Mouse (Mus musculus): ENCODE data around the gene Gpr25.

Gpr25 gene

DNA sequence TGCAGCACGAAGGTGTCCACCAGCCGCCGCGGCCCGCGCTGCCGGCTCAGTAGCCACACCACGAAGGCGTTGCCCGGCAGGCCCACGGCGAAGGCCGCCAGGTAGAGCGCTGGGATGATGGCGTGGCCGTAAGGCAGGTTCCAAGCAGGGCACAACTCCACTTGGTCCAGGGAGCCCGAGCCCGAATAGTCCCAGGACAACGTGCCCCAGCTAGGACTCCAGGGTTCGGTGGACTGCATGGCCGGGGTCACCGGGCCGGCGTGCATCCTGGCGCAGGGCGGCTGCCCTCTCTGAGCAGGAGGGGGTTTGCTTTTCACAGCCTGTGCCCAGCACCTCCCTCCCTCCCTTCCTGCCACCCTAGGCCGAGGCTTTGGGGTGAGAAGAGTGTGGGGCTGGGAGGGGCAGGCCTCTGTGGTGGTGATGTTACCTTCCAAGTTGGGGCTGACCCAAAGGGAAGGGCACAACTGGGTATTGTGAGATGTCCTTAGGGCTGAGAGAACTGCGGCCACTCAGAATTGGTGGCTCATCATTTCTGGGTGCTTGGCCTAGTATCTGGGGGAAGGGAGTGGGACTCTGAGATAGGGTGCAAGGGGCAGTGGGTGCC, at the start of gene Gpr25:
Gene Gpr25, minus strand, starts transcription at position 239 of the 604 bp plus-strand sequence.
- in situ Hi-C loops (cut with MseI, MboI), result no loop called here

DNA sequence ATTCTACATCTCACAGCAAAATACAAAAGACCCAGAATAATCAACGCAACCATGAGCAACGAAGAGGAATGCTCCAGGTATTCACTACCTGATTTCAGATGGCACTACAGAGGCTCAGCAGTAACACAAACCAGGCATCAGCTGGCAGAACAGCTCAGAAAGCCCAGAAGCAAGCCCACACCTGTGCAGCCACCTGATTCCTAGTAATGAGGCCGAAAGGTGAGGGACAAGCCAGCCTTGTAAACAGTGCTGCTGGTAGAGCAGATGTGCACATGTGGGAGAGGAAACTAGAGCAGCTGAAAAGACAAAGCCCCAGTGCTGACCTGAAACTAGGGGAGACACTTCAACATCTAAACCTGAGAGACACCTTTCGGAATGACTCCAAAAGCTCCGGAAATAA, 48.5 kb upstream of the Gpr25 start:
- in situ Hi-C loops (cut with MseI, MboI), result no loop called here

DNA sequence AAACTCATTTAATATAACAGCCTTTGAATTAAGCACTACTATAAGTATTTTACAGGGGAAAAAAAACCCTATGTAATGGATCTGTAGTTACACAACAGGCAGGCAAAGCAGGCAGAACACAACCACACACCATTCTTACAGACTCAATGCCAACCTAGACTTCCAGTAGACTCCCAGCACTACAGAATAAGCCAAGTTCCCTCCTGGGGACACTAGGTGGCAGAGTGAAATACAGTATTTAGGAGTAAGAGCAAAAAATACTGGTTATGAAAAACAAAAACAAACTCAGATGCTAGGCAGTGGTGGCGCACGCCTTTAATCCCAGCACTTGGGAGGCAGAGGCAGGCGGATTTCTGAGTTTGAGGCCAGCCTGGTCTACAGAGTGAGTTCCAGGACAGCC, 45.8 kb upstream of the Gpr25 start:
- in situ Hi-C loops (cut with MseI, MboI), result no loop called here

DNA sequence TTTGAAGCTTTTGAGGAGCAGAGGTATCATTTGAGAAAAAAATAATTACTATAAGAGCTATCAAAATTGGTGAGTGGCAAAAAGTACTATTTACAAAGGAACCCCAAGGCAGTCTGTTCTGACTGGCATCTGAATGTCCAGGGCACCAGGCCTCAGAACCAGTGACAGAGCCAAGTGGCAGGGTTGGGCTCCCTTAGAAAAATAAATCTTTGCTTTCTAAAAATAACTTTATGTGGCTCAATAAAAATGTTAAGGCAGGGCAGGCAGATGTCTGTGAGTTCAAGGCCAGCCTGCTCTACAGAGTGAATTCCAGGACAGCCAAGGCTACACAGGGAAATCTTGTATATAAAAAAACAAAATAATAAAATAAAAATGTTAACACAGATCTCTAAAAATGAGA, 33.3 kb upstream of the Gpr25 start:
- in situ Hi-C loops (cut with MseI, MboI), result no loop called here

DNA sequence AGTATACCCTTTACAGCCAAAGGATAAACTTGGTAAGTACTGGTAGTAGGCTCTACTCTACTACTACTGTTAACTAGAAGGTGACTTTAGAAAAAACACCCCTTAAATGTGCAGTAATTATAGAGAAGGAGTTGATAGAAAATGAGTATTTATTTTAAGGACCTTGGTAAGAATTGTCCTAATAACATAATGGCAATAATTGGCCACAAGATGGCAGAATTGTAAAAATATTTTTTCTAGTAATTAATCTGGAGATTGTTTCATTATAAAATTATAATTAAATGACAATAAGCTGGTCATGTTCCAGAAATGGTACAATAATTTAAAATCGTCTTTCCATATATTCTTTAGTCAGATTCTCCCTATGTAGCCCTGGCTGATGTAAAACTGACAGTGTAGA, 29.1 kb upstream of the Gpr25 start:
- in situ Hi-C loops (cut with MseI, MboI), result no loop called here

DNA sequence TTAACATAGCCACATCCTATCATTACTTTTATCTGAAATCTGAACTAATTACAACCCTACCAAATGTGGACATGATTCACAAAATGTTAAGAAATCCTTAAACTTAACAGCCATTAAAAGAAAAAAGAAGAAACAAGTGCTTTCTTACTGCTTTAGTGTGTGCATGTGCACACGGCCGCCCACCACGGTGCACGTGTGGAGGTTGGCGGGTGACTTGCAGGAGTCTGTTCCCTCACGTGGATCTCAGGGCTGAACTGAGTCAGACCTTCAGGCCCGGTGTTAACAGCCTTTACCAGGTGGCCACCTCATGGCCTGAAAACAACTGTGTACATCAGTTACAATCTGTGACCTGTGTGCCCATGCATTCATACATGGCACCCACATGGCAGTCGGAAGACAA, 16.7 kb upstream of the Gpr25 start:
- in situ Hi-C loops (cut with MseI, MboI), result no loop called here

DNA sequence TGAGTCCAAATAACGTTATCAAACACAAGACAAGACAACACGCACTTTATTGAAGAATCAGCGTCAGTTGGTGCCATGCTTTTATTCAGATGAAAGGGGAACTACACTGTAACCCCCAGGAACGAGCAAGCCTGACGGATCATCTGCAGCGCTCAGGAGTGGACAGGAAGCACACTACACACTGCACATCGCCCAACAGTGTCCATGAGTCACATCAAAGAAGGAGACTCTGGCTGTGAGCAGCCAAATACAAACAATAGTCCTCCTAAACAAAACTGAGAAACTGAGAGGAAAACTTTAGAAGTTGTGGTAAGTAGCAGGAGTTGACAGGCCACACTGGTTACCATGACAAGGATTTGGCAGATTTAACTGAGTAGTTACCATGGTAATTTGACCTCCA, 7.6 kb upstream of the Gpr25 start:
- in situ Hi-C loops (cut with MseI, MboI), result no loop called here

DNA sequence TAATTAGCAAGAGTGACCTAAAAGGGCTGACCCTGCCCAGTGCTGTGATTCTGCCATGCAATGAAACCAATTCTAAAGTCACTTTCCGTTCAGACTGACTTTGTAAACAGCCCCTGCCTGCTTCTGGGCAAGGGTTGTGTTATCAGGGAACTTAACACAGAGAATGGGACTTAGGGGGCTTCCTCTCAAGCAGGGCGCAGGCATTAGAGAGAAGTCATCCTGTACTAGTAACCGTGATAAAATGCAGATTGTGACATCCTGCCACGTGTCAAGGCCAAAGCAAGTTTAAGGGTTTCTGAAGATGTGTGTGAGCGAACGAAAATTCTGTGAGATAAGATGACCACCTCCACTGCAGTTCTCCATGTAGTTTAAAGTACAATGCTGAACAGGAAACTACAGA, 5.5 kb upstream of the Gpr25 start:
- in situ Hi-C loops (cut with MseI, MboI), result no loop called here

DNA sequence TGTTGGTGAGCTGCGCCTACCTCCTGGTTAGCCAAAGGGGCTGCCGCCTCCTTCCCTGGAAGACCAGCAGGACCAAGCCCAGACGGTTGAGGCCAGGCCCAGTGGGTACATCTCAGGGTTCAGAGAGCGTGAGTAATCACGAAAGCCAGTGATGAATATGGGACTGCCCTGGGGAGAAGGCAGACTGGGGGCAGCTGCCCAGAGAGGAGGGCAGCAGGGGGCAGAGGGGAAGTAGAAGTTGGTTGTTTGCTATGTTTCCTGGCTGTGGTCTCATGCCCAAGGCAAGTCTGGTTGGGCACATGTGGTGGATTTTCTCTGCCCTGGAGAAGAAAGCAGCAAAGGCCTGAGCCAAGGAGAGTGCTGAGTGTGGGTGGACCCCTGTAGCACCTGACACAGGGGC, 2.7 kb upstream of the Gpr25 start:
- in situ Hi-C loops (cut with MseI, MboI), result no loop called here

DNA sequence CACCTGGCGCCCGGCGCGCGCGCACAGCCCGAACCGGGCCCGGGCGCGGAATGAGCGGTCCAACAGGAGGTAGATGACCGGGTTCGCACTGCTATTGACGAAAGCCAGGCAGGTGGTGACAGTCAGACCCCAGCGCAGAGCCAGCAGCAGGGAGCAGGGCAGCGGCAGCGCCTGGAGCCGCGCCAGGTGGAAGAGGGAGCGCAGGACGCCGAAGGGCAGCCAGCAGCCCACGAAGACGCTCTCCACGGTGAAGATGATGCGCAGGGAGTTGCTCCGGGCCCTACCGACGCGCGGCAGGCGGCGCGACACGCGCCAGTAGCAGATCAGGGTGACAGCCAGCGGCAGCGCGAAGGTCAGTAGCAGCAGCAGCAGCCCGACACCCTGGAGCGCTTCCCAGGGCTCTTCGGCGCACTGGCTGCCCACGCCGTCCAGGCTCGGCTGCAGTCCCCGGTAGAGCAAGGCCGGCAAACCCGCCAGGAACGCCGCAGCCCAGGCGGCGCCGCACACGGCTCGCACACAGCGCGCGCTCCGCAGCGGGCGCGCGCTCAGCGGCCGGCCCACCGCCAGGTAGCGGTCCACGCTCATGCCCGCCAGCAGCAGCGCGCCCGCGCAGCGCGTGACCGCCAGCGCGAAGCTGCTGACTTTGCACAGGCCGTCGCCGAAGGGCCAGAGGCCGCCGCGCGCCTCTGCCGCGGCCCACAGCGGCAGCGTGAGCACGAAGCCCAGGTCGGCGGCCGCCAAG, 609 bp downstream of the Gpr25 start:
- in situ Hi-C loops (cut with MseI, MboI), result no loop called here

DNA sequence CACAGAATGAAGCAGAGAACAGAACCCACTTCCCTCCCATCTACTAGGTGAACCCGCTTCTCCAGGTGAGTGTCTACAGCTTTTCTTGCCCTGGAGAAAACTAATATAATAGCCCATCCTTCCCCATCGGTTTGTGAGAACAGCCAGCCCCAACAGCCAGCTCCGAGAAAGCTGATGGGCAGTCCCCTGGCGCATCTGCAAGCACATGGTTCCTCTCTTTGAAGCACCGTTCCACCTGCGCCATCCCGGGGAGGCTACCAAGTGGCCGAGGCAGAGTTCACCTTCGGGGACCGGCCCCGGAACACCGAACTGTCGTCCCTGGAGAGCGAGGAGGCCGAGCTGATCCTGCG, 1.2 kb downstream of the Gpr25 start:
- in situ Hi-C loops (cut with MseI, MboI), result no loop called here

DNA sequence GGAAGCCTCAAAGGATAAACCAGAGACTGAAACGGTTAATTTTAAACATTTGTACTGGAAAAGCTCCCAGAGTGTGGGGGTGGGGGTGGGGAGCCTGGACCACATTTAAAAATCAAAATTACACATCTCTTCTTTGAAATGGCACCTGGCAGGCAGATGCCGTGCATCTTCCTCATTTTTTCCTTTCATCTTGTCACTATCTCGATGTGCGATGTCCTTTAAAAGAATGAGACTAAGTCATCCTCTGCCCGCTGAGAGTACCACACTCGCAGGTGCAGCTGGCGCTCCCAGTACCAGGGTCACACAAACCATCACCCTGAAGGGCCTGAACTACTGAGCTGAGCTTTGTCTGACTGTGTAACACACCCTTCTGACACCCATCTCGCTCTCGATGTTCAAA, 2.2 kb downstream of the Gpr25 start:
- in situ Hi-C loops (cut with MseI, MboI), result no loop called here

DNA sequence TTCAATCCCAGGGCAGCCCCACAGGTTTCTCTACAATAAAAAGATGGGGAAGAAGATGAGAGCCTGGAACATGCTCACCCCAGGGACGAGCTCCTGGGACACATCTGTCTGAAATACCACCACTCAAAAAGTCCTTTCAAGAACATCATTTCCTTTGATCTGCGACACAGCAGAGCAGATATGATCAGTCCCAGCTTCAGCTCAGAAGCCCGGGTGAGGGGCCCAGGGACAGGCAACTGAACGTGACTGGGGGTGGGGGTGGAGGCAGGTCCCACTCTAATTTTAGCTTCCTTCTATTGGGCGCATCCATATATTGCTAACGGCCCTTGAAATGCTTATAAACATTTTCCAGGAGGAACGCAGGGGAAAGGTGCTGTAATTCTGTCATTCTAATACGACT, 5.0 kb downstream of the Gpr25 start:
- in situ Hi-C loops (cut with MseI, MboI), result no loop called here

DNA sequence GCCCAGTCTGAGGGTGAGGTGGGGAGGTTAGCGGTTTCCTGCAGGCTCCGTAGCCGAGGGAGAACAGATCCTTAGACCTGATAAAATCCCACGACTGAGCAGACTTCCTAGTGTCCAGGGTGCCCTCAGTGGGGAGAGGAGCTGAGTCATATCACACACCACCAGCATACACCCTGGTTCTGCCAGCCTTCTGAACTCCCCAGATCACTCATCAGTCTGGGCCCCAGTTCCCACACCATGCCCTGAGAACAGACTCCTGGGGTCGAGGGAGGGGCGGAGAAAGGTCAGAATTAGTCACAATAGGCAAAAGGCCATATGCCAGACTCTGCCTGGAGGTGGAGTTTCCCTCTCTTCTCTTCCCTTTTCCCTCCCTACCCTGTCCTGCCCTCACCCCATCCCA, 5.5 kb downstream of the Gpr25 start:
- in situ Hi-C loops (cut with MseI, MboI), result no loop called here

DNA sequence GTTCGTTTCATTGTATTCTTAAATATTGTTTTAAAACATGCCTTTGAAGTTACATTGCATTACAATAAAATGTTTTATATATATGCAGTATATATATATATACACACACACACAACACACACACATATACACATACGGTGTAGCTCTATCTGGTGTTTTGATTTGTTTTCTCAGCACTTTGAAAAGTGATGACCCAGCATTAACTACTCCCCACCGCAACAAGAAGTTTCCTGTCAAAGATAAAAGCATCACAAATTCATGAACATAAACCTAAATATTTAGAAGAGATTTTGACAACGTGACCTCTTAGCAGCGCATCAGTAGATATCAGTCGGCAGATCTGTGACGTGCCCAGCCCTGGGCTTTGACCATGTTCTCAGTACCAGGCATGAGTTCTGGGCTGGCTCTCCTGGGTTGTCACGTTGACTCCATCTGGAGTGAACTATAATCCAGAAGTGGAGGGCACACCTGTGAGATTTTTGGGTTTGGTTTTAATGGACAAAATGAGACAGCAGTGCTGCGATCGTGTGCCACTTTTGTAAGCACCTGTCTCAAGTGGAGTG, 6.1 kb downstream of the Gpr25 start:
- in situ Hi-C loops (cut with MseI, MboI), result no loop called here

DNA sequence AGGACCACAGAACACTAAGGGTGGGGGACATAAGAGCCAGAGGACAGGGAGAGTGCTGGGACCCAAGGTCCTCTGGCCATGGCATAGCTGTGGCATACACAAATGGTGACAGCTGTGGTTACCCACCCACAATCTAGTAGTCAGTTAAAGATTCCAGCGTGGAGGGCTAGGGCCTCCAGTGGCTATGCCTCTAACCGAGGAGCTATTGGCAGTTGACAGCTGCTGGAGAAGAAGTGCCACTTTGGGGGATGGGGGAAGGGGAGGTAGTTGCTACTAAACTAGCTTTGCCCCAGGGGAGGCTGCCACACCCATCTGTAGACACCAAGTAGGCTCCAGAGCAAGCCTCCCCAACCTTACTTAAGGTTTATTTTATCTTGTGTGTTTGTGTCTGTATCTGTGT, 7.2 kb downstream of the Gpr25 start:
- in situ Hi-C loops (cut with MseI, MboI), result no loop called here

DNA sequence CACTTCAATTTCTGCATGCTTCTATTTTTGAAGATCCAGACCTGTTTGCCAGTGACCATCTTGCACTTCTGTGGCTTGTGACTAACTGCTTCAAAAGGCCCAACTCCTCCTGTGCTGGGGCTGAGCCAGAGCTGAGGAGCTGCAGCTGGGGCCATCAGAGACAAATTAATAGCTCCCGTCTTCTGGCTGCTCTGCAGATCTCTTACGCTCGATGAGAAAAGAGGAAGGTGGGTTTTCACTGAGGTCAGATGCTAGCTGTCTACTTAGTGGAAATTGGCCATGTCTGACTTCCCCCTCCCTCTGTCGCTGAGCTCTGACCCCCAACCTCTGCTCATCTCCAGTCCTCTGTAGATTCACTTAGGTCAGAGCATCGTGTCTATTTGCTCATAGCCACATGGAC, 11.0 kb downstream of the Gpr25 start:
- in situ Hi-C loops (cut with MseI, MboI), result no loop called here

DNA sequence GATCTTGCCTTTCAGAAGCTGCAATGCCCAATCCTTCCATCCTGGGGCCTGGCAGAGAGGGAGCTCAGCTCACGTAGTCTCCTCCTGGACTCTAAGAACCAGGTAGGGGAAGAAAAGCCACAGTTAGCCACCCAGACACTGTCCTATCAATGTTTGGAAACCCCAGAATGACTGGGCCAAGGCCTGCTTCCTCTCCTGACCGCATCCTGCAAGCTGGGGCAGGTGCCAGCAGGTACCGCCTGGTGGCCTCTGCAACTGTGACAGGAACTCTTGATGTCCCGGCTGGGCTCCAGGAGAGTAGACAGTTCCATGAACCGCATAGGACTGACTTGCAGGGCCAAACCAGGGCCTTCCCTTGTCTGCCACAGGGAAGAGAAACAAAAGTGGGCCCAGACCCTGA, 13.3 kb downstream of the Gpr25 start:
- in situ Hi-C loops (cut with MseI, MboI), result no loop called here

DNA sequence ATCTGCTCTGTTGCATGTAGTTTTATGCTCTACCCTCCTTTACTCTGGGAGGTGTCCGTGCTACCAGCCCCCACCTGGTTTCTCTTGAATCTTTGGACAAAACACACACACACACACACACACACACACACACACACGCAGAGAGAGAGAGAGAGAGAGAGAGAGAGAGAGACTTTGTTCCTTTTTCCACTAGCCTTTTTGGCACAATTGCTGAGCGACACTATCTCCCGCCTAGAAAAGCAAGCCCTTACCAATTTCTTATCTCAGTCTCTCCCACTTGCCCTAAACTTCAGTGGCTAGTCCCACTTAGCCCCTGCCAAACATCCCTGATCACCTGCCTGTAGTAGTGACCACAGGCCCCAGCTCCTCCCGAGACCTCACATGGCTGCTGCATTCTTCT, 16.2 kb downstream of the Gpr25 start:
- in situ Hi-C loops (cut with MseI, MboI), result no loop called here

DNA sequence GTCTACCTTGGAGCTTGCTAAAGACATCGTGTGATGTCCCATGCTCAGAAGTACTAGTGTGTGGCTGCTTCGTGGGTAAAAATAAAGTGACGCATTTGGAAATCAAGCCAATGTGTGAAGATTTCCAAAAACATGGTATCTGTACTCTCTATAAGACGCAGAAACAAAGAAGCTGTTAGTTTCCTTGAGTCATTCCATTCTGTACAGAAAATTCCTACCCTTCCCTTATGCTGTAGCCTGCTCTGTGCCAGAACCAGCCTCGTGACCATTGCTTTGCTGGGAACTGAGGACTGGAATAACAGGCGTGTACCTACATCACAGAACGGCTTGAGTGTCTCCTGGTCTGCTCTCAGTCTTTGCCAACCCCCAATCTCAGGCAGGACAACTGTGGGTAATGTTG, 18.9 kb downstream of the Gpr25 start:
- in situ Hi-C loops (cut with MseI, MboI), result no loop called here

DNA sequence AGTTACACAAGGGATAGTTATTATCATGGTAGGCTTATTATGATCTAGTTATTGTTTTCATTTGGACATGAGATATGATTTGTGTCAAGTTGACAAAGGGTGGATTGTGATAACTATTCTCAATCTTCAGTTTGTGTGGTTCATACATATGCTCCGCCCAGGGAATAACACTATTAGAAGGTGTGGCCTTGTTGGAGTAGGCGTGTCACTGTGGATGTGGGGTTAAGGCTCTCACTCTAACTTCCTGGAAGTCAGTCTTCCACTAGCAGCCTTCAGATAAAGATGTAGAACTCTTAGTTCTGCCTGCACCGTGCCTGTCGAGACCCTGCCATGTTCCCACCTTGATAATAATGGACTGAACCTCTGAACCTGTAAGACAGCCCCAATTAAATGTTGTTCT, 22.2 kb downstream of the Gpr25 start:
- in situ Hi-C loops (cut with MseI, MboI), result no loop called here

DNA sequence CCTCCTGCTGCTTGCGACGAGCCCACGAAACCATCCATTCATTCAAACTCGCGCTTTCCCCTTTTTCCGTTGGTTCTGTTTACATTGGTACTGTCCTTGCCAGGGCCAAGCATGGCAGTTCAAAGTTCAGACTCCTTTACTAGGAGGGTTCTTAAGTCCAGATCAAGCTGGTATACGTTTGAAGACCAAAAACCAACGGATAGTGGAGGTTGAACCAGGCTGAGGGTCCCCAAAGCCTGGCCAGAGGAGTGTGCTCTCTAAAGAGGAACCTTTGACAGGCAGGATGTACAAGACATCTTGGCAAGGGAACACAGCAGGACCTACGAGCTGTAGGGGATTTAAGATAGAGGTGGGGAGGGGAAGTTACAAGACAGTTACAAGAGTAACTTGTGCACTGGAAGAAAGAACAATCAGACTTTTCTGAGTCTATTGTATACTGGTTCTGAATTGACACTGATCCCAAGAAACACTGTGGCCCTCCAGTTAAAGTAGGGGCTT, 26.0 kb downstream of the Gpr25 start:
- in situ Hi-C loops (cut with MseI, MboI), result no loop called here

DNA sequence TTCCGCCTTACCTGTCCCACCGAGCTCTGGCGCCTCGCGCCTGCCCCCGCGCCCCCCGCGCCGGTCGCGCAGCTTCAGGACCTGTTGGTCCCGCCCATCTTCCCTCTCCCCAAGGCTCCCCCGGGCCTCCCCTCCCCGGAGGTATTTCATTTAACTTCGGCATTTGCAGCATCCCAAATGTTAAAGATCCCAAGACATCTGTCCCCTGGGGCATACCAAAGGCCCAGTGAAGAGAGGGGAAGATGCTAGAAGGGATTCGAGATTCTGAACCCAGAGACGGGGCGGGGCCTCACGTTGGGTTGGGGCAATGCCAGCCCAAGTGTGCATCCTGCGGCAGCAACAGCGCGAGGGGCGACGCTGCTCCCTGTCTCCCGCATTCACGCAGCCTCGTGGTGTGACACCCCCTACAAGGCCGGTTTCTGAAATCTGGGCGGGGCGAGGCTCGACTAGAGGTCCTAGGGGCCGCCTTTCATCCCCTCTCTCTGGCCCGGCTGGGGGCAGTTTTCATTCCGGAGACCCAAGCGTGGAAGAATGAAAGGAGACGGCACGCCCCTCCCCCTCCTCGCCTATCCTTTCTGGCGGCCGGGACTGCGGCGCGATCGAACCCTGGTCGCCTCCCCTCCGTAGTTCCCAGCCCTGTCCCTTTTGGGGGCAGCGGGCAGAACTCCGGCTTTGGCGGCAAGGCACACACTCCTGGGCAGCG, 26.6 kb downstream of the Gpr25 start, which contains the start of gene Inava:
Gene Inava, minus strand, starts transcription at position 373 of the 703 bp plus-strand sequence.
- in situ Hi-C loops (cut with MseI, MboI), result no loop called here
